Mouse (Mus musculus): ENCODE results near the gene Rab22a. TPM values are rescaled to one million over a fixed set of nuclear protein-coding genes. Genes with fewer than 3 reads are reported as not detected.
"Not testable (repeated sequence)": the region's sequence is repeated elsewhere in the genome, so short reads cannot be mapped to it uniquely, and the experiment has no call there.

Rab22a gene
- total and polyA plus RNA-seq, 2 experiments from 2014 or later = 25.2 to 31.4 TPM

DNA sequence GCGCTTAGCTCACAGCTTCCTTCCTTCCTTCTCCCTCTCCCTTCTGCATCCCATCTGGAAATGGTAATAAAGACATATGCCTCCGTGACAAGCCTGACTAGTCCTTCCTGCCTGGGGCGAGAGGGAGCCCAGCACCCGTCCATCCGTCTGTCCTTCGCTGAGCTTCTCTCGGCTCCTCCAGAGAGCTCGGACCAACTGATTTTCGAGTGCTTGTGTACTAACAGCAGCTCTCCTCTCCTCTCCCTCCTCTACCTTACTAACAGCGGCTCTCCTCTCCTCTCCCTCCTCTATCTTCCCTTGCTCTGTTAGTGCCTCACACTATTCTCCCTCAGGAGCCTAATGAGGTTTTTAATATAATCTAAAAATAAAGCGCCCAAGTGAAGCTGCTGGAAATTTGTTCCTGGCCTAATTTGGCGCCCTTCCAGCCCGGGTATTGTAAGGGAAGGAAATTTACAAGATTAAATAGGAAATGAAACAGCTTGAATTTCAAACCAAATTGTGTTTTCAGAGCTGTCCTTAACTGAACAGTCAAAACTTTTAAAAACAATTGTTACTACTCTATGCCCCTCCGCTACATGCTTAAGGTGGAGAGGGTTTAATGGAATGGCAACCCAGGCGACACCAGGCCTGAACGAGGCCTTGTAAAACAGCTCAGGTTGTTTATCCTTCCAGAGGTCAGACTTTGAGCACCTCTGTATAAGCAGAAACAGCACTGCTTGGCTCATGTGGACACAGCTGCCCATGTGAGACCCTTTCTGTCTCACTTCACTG lies 42.7 kb downstream of the Rab22a start:
- Histone ChIP-seq H3K9ac (replicated peaks; ENCODE audit: low read depth, low read length) (0 out of 2 replicates have a peak overlapping the region, but pooled peaks have one; percentile 5), H3K4me2 (ENCODE audit: low read depth, low read length) (peak overlapping the region; percentile 37; the same call in 1 of the 2 replicates), H3K27me3 (ENCODE audit: control insufficient read depth, insufficient read depth, low read length) (no peaks in the 10 kb centered on the region), H3K4me3 (ENCODE audit: low read depth, low read length) (no peak overlapping the region), H3K4me1 (ENCODE audit: control insufficient read depth, insufficient read depth) (peaks cover 22% of the 10 kb centered on the region; the same call in 1 of the 2 replicates), H3K36me3 (replicated peaks; ENCODE audit: control insufficient read depth, insufficient read depth, low read length) (peaks cover 69% of the 10 kb centered on the region), H3K9me3 (replicated peaks; ENCODE audit: control insufficient read depth, low read length) (no peaks in the 10 kb centered on the region), H3K27ac (ENCODE audit: low read depth) (peak overlapping the region; percentile 76)
- DNase-seq (ENCODE audit: low spot score) (peak; percentile 35), ATAC-seq (ENCODE audit: insufficient read depth, low read depth) (peak; percentile 36)
- 33% methylated on average over 16 of the region's 16 CpGs for WGBS
- TF ChIP-seq EP300 (IDR thresholded peaks at IDR 0.05; ENCODE audit: low read depth) (no peak), CTCF (IDR thresholded peaks at IDR 0.05; ENCODE audit: low read depth) (no peak)

DNA sequence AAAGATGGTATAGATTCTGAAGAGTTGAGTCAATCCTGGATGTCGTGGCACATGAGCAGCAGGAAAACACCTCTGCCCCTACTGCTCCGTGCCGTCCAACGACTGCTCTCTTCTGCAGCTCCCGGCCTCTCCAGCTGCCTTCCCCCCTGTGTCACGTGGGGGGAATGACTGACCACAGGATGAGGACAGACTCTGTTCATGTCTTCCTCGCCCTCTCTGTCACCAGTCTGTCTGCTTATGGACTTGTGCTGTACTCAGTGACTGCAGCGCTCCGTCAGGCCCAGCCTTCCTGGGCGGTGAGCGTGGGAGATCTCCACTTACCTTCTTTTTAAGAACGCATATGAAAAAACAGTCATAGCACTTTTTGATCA lies 43.3 kb downstream of the Rab22a start:
- Histone ChIP-seq H3K27ac (ENCODE audit: low read depth) (peak overlapping the region; percentile 76), H3K36me3 (replicated peaks; ENCODE audit: control insufficient read depth, insufficient read depth, low read length) (peaks cover 65% of the 10 kb centered on the region), H3K9me3 (replicated peaks; ENCODE audit: control insufficient read depth, low read length) (no peaks in the 10 kb centered on the region), H3K4me2 (ENCODE audit: low read depth, low read length) (no peak overlapping the region), H3K4me1 (ENCODE audit: control insufficient read depth, insufficient read depth) (peaks cover 22% of the 10 kb centered on the region; the same call in 1 of the 2 replicates), H3K4me3 (ENCODE audit: low read depth, low read length) (no peak overlapping the region), H3K9ac (replicated peaks; ENCODE audit: low read depth, low read length) (0 out of 2 replicates have a peak overlapping the region, but pooled peaks have one; percentile 33), H3K27me3 (ENCODE audit: control insufficient read depth, insufficient read depth, low read length) (no peaks in the 10 kb centered on the region)
- 63% methylated on average over 12 of the region's 12 CpGs for WGBS
- DNase-seq (ENCODE audit: low spot score) = no peak
- no peak for TF ChIP-seq EP300 (IDR thresholded peaks at IDR 0.05; ENCODE audit: low read depth)
- no peak for TF ChIP-seq CTCF (IDR thresholded peaks at IDR 0.05; ENCODE audit: low read depth)
- peak; percentile 13; the same call in 1 of the 2 replicates for ATAC-seq (ENCODE audit: insufficient read depth, low read depth)

DNA sequence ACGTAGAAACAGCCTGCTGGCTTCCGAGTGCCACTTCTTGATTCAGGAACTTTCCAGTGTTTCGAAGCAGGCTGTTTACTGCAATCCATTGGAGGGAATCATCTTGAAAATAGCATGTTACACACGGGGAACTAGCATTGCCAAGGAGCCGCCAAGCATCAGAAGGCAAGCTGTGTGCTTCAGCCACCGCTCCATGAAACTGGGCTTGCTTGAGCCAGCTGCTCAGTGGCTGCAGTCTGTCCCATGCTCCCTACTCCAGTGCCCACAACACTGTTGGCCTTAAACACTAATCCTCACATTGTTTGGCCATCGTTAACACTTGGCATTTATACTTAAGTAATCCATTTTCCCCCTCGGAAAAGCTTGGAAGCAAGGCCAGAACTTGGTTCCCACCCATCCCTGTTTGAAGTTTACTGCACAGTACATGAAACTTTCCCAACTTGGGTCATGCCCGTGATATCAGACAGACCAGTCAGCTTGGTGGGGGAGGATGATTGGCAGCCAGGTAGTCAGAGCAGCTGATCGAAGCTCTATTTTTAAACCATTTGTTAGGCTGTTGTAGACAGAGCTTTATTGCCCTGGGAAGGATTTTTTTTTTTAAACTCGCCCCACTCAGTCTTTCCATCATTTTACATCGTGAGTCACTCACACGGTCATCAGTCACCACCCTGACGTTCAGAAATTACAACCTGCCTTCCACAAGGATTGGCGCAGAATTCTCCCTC lies 46.4 kb downstream of the Rab22a start:
- peaks cover 41% of the 10 kb centered on the region for H3K36me3 ChIP-seq (replicated peaks; ENCODE audit: control insufficient read depth, insufficient read depth, low read length)
- no peak overlapping the region for H3K4me3 ChIP-seq (ENCODE audit: low read depth, low read length)
- peaks cover 22% of the 10 kb centered on the region; the same call in 1 of the 2 replicates for H3K4me1 ChIP-seq (ENCODE audit: control insufficient read depth, insufficient read depth)
- no peaks in the 10 kb centered on the region for H3K9me3 ChIP-seq (replicated peaks; ENCODE audit: control insufficient read depth, low read length)
- DNase-seq (ENCODE audit: low spot score) = no peak
- no peaks in the 10 kb centered on the region for H3K27me3 ChIP-seq (ENCODE audit: control insufficient read depth, insufficient read depth, low read length)
- no peak overlapping the region for H3K27ac ChIP-seq (ENCODE audit: low read depth)
- no peak overlapping the region for H3K9ac ChIP-seq (replicated peaks; ENCODE audit: low read depth, low read length)
- TF ChIP-seq CTCF (IDR thresholded peaks at IDR 0.05; ENCODE audit: low read depth) (no peak), EP300 (IDR thresholded peaks at IDR 0.05; ENCODE audit: low read depth) (no peak)
- no peak overlapping the region for H3K4me2 ChIP-seq (ENCODE audit: low read depth, low read length)
- WGBS = 59% methylated on average over 15 of the region's 15 CpGs
- peak; percentile 45; the same call in 1 of the 2 replicates for ATAC-seq (ENCODE audit: insufficient read depth, low read depth)

DNA sequence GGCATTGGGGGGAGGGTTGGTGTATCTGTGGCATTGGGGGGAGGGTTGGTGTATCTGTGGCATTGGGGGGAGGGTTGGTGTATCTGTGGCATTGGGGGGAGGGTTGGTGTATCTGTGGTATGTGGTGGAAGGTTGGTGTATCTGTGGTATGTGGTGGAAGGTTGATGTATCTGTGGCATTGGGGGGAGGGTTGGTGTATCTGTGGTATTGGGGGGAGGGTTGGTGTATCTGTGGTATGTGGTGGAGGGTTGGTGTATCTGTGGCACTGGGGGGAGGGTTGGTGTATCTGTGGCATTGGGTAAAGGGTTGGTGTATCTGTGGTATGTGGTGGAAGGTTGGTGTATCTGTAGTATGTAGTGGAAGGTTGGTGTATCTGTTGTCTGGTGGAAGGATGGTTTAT lies 48.1 kb downstream of the Rab22a start:
- H3K36me3 ChIP-seq (replicated peaks; ENCODE audit: control insufficient read depth, insufficient read depth, low read length) = peaks cover 30% of the 10 kb centered on the region
- not testable (repeated sequence) for H3K4me3 ChIP-seq (ENCODE audit: low read depth, low read length); H3K27ac ChIP-seq (ENCODE audit: low read depth); H3K9ac ChIP-seq (replicated peaks; ENCODE audit: low read depth, low read length); ATAC-seq (ENCODE audit: insufficient read depth, low read depth); H3K9me3 ChIP-seq (replicated peaks; ENCODE audit: control insufficient read depth, low read length); H3K27me3 ChIP-seq (ENCODE audit: control insufficient read depth, insufficient read depth, low read length); H3K4me2 ChIP-seq (ENCODE audit: low read depth, low read length); DNase-seq (ENCODE audit: low spot score)
- H3K4me1 ChIP-seq (ENCODE audit: control insufficient read depth, insufficient read depth) = peaks cover 11% of the 10 kb centered on the region; the same call in 1 of the 2 replicates

DNA sequence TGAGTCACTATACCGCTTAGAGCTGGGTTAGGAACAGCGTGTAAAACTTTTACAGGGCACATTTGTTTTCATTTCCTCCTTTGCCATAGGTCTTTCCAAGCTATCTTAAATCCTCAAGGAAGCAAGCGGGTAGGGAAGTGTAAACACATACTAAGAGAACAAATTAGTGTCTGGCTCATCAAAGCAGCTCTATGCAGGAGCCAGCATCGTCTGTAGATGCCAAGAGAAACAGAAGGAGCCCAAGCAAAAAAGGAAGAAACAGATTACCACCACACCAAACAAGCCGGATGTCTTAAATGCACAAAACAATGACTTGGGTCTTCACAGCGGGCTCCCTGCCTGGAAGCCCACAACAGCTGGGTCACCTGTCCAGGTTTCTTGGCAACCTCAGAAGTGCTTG lies 50.6 kb downstream of the Rab22a start:
- Histone ChIP-seq H3K4me3 (ENCODE audit: low read depth, low read length) (no peak overlapping the region), H3K27me3 (ENCODE audit: control insufficient read depth, insufficient read depth, low read length) (no peaks in the 10 kb centered on the region), H3K27ac (ENCODE audit: low read depth) (no peak overlapping the region), H3K9ac (replicated peaks; ENCODE audit: low read depth, low read length) (no peak overlapping the region), H3K4me2 (ENCODE audit: low read depth, low read length) (no peak overlapping the region), H3K9me3 (replicated peaks; ENCODE audit: control insufficient read depth, low read length) (no peaks in the 10 kb centered on the region), H3K36me3 (replicated peaks; ENCODE audit: control insufficient read depth, insufficient read depth, low read length) (peaks cover 5% of the 10 kb centered on the region; the same call in 1 of the 2 replicates), H3K4me1 (ENCODE audit: control insufficient read depth, insufficient read depth) (peaks cover 7% of the 10 kb centered on the region; the same call in 1 of the 2 replicates)
- WGBS = 79% methylated on average over 6 of the region's 6 CpGs
- no peak for ATAC-seq (ENCODE audit: insufficient read depth, low read depth)
- DNase-seq (ENCODE audit: low spot score) = no peak
- TF ChIP-seq CTCF (IDR thresholded peaks at IDR 0.05; ENCODE audit: low read depth) = no peak
- TF ChIP-seq EP300 (IDR thresholded peaks at IDR 0.05; ENCODE audit: low read depth) = no peak

All from heart, postnatal 0 days (tissue).